Mouse (Mus musculus) CD4-positive, CD25-positive, alpha-beta regulatory T cell (primary cell): ENCODE measurements around the gene Igbp1. TPM values are rescaled to one million over a fixed set of nuclear protein-coding genes. Genes with fewer than 3 reads are reported as not detected.

Source experiments
- polyA plus RNA-seq: library from polyadenylated mRNA; unstranded; fragments of 100-300 nt; shearing (Covaris generic); gene quantifications from one replicate; pipeline ENCODE4 v1.2.1, GENCODE M21; 2017

The Igbp1 gene
- 33.2 TPM for polyA plus RNA-seq

DNA sequence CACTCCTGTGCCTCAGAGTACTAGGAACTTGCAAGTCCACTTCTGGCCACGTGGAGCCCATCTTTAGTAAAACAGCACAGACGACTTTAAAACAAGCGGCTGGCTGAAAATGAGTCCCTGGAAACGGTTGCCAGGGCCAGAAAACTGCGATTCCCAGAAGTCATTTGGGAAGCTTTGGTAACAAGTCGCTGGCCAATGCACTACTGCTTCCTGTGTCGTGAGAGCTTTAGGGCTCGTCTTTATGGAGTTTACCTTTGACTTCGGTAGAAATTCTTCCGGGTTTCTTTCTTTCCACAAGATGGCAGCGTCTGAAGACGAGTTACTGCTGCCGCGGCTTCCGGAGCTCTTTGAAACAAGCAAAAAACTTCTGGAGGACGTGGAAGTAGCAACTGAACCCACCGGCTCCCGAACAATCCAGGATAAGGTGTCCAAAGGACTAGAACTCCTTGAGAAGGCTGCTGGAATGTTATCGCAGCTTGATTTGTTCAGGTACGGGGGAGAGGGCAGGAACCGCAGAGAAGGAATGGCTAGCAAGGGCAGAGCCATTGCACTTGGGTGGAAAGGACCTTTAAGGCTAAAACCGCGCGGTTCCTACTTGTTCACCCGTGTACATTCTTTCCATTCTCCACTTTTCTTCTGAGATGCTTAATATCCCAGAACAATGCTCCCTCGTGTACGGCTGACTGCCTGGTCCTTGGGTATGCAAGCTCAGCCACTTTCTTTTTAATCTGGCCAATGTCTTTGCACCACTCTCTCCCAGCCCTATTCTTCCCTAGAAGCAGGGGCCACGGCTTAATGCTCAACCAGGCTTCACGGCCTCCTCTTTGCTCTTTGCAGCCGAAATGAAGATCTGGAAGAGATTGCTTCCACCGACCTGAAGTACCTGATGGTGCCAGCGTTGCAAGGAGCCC is at the start of gene Igbp1:
Gene Igbp1, plus strand, starts transcription at position 224 of the 911 bp plus-strand sequence.

DNA sequence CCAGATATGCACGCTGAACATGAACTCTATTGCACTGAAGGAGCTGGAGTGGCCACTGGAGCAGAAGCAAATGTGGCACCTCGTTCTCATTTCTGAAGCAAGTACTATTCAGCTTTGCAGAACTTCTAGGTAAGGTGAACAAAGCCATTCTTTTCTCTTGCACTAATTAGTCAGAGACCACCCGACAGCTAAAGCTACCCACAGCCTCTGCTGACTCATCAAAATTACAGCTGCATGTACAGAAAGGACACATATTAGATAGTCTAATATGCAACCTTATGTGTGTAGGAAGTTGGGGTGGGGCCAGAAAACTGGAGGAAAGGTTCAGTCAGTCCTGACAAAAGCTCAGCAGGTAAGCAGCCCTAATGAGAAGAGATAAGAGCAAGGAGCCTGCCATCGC is 30.4 kb downstream of the Igbp1 start, which contains the start of gene Dgat2l6:
Gene Dgat2l6, plus strand, starts transcription at position 368 of the 400 bp plus-strand sequence.

Other genes starting within 250 kb of the Igbp1 start
- gene Otud6a, start 65.3 kb upstream of the Igbp1 start, polyA plus RNA-seq: not detected
- gene Awat2, start 51.6 kb upstream of the Igbp1 start, polyA plus RNA-seq: 0.12 TPM
- gene Dgat2l6, start 30.5 kb downstream of the Igbp1 start, polyA plus RNA-seq: 0.05 TPM
- gene Awat1, start 78.0 kb downstream of the Igbp1 start, polyA plus RNA-seq: not detected
- gene P2ry4, start 100.6 kb downstream of the Igbp1 start, polyA plus RNA-seq: not detected
- not detected for gene Arr3, start 111.2 kb downstream of the Igbp1 start, polyA plus RNA-seq
- gene Kif4, start 131.4 kb downstream of the Igbp1 start, polyA plus RNA-seq: 0.77 TPM
- 47.5 TPM for gene Pdzd11, start 132.3 kb downstream of the Igbp1 start, polyA plus RNA-seq
- not detected for gene Gdpd2, start 235.6 kb downstream of the Igbp1 start, polyA plus RNA-seq